Mouse (Mus musculus) adrenal gland, postnatal 4 days (tissue): ENCODE measurements around the gene Tmem44. TPM values are rescaled to one million over a fixed set of nuclear protein-coding genes. Genes with fewer than 3 reads are reported as not detected.
"Not testable (repeated sequence)": the region's sequence is repeated elsewhere in the genome, so short reads cannot be mapped to it uniquely, and the experiment has no call there.

Experiments
- DNase-seq, 2 experiments: peaks; one replicate each; pipeline ENCODE4 v3.0.0; 2021 to 2022; ENCODE audit warnings: low spot score in 2 of 2, mixed read lengths in 2 of 2
- total RNA-seq, 2 experiments: library from RNA; stranded (reverse); gene quantifications; 2 replicates each; pipeline ENCODE4 v1.2.3; 2021

The Tmem44 gene
- total RNA-seq, 2 experiments from 2014 or later: 11.0 to 11.7 TPM

GRCm38 (mm10) chr16:30499126-30499857 lies 51.4 kb downstream of the Tmem44 start:
- no peak for DNase-seq

GRCm38 (mm10) chr16:30497307-30497706 lies 53.3 kb downstream of the Tmem44 start:
- DNase-seq: no peak

- no peak for DNase-seq
Observed at GRCm38 (mm10) chr16:30494883-30495282, 55.8 kb downstream of the Tmem44 start.

GRCm38 (mm10) chr16:30491742-30492141 lies 58.9 kb downstream of the Tmem44 start:
- no peak for DNase-seq

- no peak for DNase-seq
Observed at GRCm38 (mm10) chr16:30490791-30491190, 59.9 kb downstream of the Tmem44 start.

- DNase-seq: no peak
Observed at GRCm38 (mm10) chr16:30490316-30490715, 60.3 kb downstream of the Tmem44 start.

- no peak for DNase-seq
Observed at GRCm38 (mm10) chr16:30489662-30490061, 61.0 kb downstream of the Tmem44 start.

- DNase-seq: no peak
Observed at GRCm38 (mm10) chr16:30486498-30486897, 64.1 kb downstream of the Tmem44 start.

- no peak for DNase-seq
Observed at GRCm38 (mm10) chr16:30477791-30478190, 72.9 kb downstream of the Tmem44 start.

GRCm38 (mm10) chr16:30477006-30477405 lies 73.6 kb downstream of the Tmem44 start:
- no peak for DNase-seq

- no peak for DNase-seq
Observed at GRCm38 (mm10) chr16:30475633-30476461, 74.8 kb downstream of the Tmem44 start.

- no peak for DNase-seq
Observed at GRCm38 (mm10) chr16:30472447-30472846, 78.2 kb downstream of the Tmem44 start.

GRCm38 (mm10) chr16:30471912-30472311 lies 78.7 kb downstream of the Tmem44 start:
- no peak for DNase-seq

GRCm38 (mm10) chr16:30468944-30469343 lies 81.7 kb downstream of the Tmem44 start:
- DNase-seq: no peak

- no peak for DNase-seq
Observed at GRCm38 (mm10) chr16:30465680-30466298, 84.9 kb downstream of the Tmem44 start.

GRCm38 (mm10) chr16:30464742-30465141 lies 85.9 kb downstream of the Tmem44 start:
- DNase-seq: not testable (repeated sequence)

Other genes with a start within 250 kb of the Tmem44 start
- gene Gp5, start 240.1 kb downstream of the Tmem44 start, total RNA-seq: 1 to 10 TPM in 1 of 2 experiments, under 1 TPM in 1; 0.34 to 1.3 TPM
- 10 to 100 TPM; 59.8 to 65.4 TPM for gene Atp13a3, start 144.9 kb downstream of the Tmem44 start, total RNA-seq
- gene Lsg1, start 36.8 kb upstream of the Tmem44 start, total RNA-seq: 10 to 100 TPM; 51.5 to 52.0 TPM
- gene Fam43a, start 48.9 kb upstream of the Tmem44 start, total RNA-seq: 10 to 100 TPM; 45.6 to 51.8 TPM